Mouse (Mus musculus) MEL (cell line): ENCODE results near the gene Rit1. TPM values are rescaled to one million over a fixed set of nuclear protein-coding genes. Genes with fewer than 3 reads are reported as not detected.

Source experiments
- DNase-seq: peaks from one replicate; pipeline ENCODE4 v3.0.0; 2011; ENCODE audit warnings: low read depth, low spot score
- H3K27ac ChIP-seq: 2 replicates; pipeline ENCODE4 v1.5.1; 2012; ENCODE audit warnings: low read depth, mild to moderate bottlenecking, control low read depth, low read length, moderate library complexity; ENCODE audit not compliant: control insufficient read depth
- H3K27me3 ChIP-seq, 2 experiments: fragments of 150-350 bp in 1 of 2; sonication (generic) in 1 of 2; 2 replicates each; pipeline ENCODE4 v1.6.1; 2012; ENCODE audit warnings: low read length in 2 of 2, mild to moderate bottlenecking in 2 of 2, improper control_type of control experiment in 1 of 2, moderate library complexity in 1 of 2; ENCODE audit not compliant: insufficient read depth in 2 of 2, control insufficient read depth in 1 of 2
- H3K36me3 ChIP-seq, 2 experiments: 2 replicates each; pipeline ENCODE4 v1.6.1; 2012 to 2014; ENCODE audit warnings: low read length in 2 of 2, improper control_type of control experiment in 1 of 2, inconsistent platforms in 1 of 2, mild to moderate bottlenecking in 1 of 2; ENCODE audit not compliant: insufficient read depth in 2 of 2, control insufficient read depth in 1 of 2
- H3K4me1 ChIP-seq, 2 experiments: fragments of 150-350 bp in 1 of 2; sonication (generic) in 1 of 2; 2 replicates each; pipeline ENCODE4 v1.6.1; 2012; ENCODE audit warnings: low read length in 2 of 2, improper control_type of control experiment in 1 of 2, mild to moderate bottlenecking in 1 of 2; ENCODE audit not compliant: insufficient read depth in 2 of 2, control insufficient read depth in 1 of 2
- H3K4me3 ChIP-seq, 2 experiments: fragments of 150-350 bp in 1 of 2; sonication (generic) in 1 of 2; 2 replicates each; pipeline ENCODE4 v1.5.1; 2012; ENCODE audit warnings: low read depth in 2 of 2, low read length in 2 of 2, mild to moderate bottlenecking in 2 of 2, moderate library complexity in 2 of 2, control low read depth in 1 of 2, improper control_type of control experiment in 1 of 2; ENCODE audit not compliant: control insufficient read depth in 1 of 2, insufficient read depth in 1 of 2
- H3K79me2 ChIP-seq: 2 replicates; pipeline ENCODE4 v1.6.1; 2012; ENCODE audit warnings: mild to moderate bottlenecking, low read length, moderate library complexity; ENCODE audit not compliant: control insufficient read depth, poor library complexity, insufficient read depth
- H3K9ac ChIP-seq: 2 replicates; pipeline ENCODE4 v1.6.1; 2012; ENCODE audit warnings: low read depth, mild to moderate bottlenecking, control low read depth, low read length, moderate library complexity; ENCODE audit not compliant: control insufficient read depth, poor library complexity, severe bottlenecking
- H3K9me3 ChIP-seq: fragments of 150-350 bp; sonication (generic); replicated peaks from 2 replicates; pipeline ENCODE4 v1.6.1; 2012; ENCODE audit warnings: mild to moderate bottlenecking, low read length, improper control_type of control experiment, moderate library complexity; ENCODE audit not compliant: insufficient read depth
- CHD1 ChIP-seq: IDR thresholded peaks from 2 replicates; pipeline ENCODE4 v1.6.1; 2012; ENCODE audit warnings: low read depth, mild to moderate bottlenecking, inconsistent platforms, low read length, improper control_type of control experiment
- CTCF ChIP-seq, 3 experiments: IDR thresholded peaks in 2 of 3; conservative IDR thresholded peaks in 1 of 3; 2 replicates each; pipeline ENCODE4 v1.5.1; 2011 to 2012; ENCODE audit warnings: low read length in 3 of 3, low read depth in 2 of 3, mild to moderate bottlenecking in 2 of 3, improper control_type of control experiment in 1 of 3, inconsistent platforms in 1 of 3, mixed read lengths in 1 of 3, moderate library complexity in 1 of 3; ENCODE audit not compliant: control insufficient read depth in 1 of 3, insufficient read depth in 1 of 3, poor library complexity in 1 of 3, severe bottlenecking in 1 of 3
- E2F4 ChIP-seq: IDR thresholded peaks from 2 replicates; pipeline ENCODE4 v1.6.1; 2011; ENCODE audit warnings: low read depth, low read length, improper control_type of control experiment, borderline replicate concordance
- EP300 ChIP-seq, 2 experiments: IDR thresholded peaks; 2 replicates each; pipeline ENCODE4 v1.6.1; 2011; ENCODE audit warnings: improper control_type of control experiment in 2 of 2, low read length in 2 of 2, low read depth in 1 of 2, mild to moderate bottlenecking in 1 of 2
- ETS1 ChIP-seq: IDR thresholded peaks from 2 replicates; pipeline ENCODE4 v1.6.1; 2012; ENCODE audit warnings: low read depth, mild to moderate bottlenecking, inconsistent platforms, low read length, improper control_type of control experiment, moderate library complexity
- MAFK ChIP-seq: IDR thresholded peaks from 2 replicates; pipeline ENCODE4 v1.6.1; 2011; ENCODE audit warnings: low read depth, mild to moderate bottlenecking, low read length, improper control_type of control experiment, borderline replicate concordance
- MAX ChIP-seq: IDR thresholded peaks from 2 replicates; pipeline ENCODE4 v1.6.1; 2011; ENCODE audit warnings: low read length, improper control_type of control experiment
- MYB ChIP-seq: IDR thresholded peaks from 2 replicates; pipeline ENCODE4 v1.6.1; 2011; ENCODE audit warnings: mild to moderate bottlenecking, low read depth, low read length, improper control_type of control experiment
- MYC ChIP-seq: IDR thresholded peaks from 2 replicates; pipeline ENCODE4 v1.6.1; 2011; ENCODE audit warnings: low read depth, mild to moderate bottlenecking, low read length, improper control_type of control experiment, moderate library complexity
- NELFE ChIP-seq: IDR thresholded peaks from 2 replicates; pipeline ENCODE4 v1.6.1; 2011; ENCODE audit warnings: low read depth, low read length, improper control_type of control experiment
- POLR2AphosphoS2 ChIP-seq: IDR thresholded peaks from 2 replicates; pipeline ENCODE4 v1.6.1; 2011; ENCODE audit warnings: low read length, improper control_type of control experiment
- POLR2AphosphoS5 ChIP-seq: IDR thresholded peaks from 2 replicates; pipeline ENCODE4 v1.6.1; 2012; ENCODE audit warnings: low read depth, borderline replicate concordance, mild to moderate bottlenecking, inconsistent platforms, low read length, moderate library complexity, mixed read lengths
- SMC3 ChIP-seq: IDR thresholded peaks from 2 replicates; pipeline ENCODE4 v1.6.1; 2011; ENCODE audit warnings: low read depth, low read length, improper control_type of control experiment
- TBP ChIP-seq: IDR thresholded peaks from 2 replicates; pipeline ENCODE4 v1.8.0; 2011; ENCODE audit warnings: low read depth, low read length, improper control_type of control experiment
- TCF12 ChIP-seq: IDR thresholded peaks from 2 replicates; pipeline ENCODE4 v1.6.1; 2014; ENCODE audit warnings: low read depth, mild to moderate bottlenecking, inconsistent platforms, low read length, improper control_type of control experiment, moderate library complexity
- UBTF ChIP-seq: IDR thresholded peaks from 2 replicates; pipeline ENCODE4 v1.6.1; 2012; ENCODE audit warnings: low read depth, mild to moderate bottlenecking, inconsistent platforms, low read length, improper control_type of control experiment, moderate library complexity, borderline replicate concordance; ENCODE audit not compliant: insufficient read depth
- ZC3H11A ChIP-seq: IDR thresholded peaks from 2 replicates; pipeline ENCODE4 v1.6.1; 2012; ENCODE audit warnings: low read depth, mild to moderate bottlenecking, inconsistent platforms, low read length, improper control_type of control experiment
- ZKSCAN1 ChIP-seq: IDR thresholded peaks from 2 replicates; pipeline ENCODE4 v1.6.1; 2012; ENCODE audit warnings: low read depth, mild to moderate bottlenecking, inconsistent platforms, low read length, improper control_type of control experiment, moderate library complexity
- ZNF384 ChIP-seq: IDR thresholded peaks from 2 replicates; pipeline ENCODE4 v1.6.1; 2012; ENCODE audit warnings: low read depth, mild to moderate bottlenecking, inconsistent platforms, low read length, improper control_type of control experiment
- polyA plus RNA-seq, 2 experiments: library from polyadenylated mRNA; stranded (reverse) in 1 of 2; unstranded in 1 of 2; fragments of >175 nt in 1 of 2; fragments of >200 nt in 1 of 2; gene quantifications; 2 replicates each; pipeline versions ENCODE4 v1.2.1 to v1.2.4; 2012; ENCODE audit warnings: low replicate concordance in 2 of 2, low read depth in 1 of 2; ENCODE audit not compliant: insufficient read length in 2 of 2, insufficient read depth in 1 of 2, missing spikeins in 1 of 2
- total RNA-seq: library from RNA; depleted of rRNA; stranded (reverse); fragments of 300-350 nt; gene quantifications from 2 replicates; pipeline ENCODE4 v1.2.3, GENCODE M21; 2012

Rit1 gene
- total and polyA plus RNA-seq, 3 experiments: 28.7 to 34.1 TPM; not detected in 1

GRCm38 (mm10) chr3:88683814-88684213, 32.8 kb upstream of the Rit1 start:
- Histone ChIP-seq H3K27me3 (no peaks in the 10 kb centered on the region), H3K36me3 (peaks cover 18 to 28% of the 10 kb centered on the region in 2 experiments), H3K9ac (peak overlapping the region; percentile 0; the same call in 1 of the 2 replicates), H3K9me3 (no peaks in the 10 kb centered on the region), H3K4me1 (peaks cover 8 to 13% of the 10 kb centered on the region in 2 experiments), H3K27ac (no peak overlapping the region), H3K79me2 (peaks cover 29% of the 10 kb centered on the region), H3K4me3 (no peak overlapping the region)
- DNase-seq: peak; percentile 51
- TF ChIP-seq UBTF: no peak
- peak; percentile 4; the same call in 1 of the 2 replicates for TF ChIP-seq TBP

GRCm38 (mm10) chr3:88684236-88684979, 32.2 kb upstream of the Rit1 start:
- H3K27ac ChIP-seq: peak overlapping the region; percentile 97
- no peaks in the 10 kb centered on the region for H3K27me3 ChIP-seq
- H3K36me3 ChIP-seq: peaks cover 24 to 28% of the 10 kb centered on the region in 2 experiments
- peaks cover 32% of the 10 kb centered on the region for H3K79me2 ChIP-seq
- TF ChIP-seq MAFK (no peak; the same call in 1 of the 2 replicates), SMC3 (peak; percentile 28; the same call in 1 of the 2 replicates), ZC3H11A (no peak), POLR2AphosphoS5 (no peak), UBTF (no peak), ZNF384 (peak; percentile 50; the same call in 1 of the 2 replicates), CHD1 (no peak), POLR2AphosphoS2 (no peak), MAX (peak; percentile 38; the same call in 1 of the 2 replicates), EP300 (IDR thresholded peaks at IDR 0.05; ENCODE audit: low read depth in 1 of 2, low read length in 2 of 2) (no peak; a peak in 1 of 4 replicates), E2F4 (0 out of 2 replicates have a peak, but pooled peaks have one; percentile 35), MYB (no peak), ZKSCAN1 (no peak), MYC (peak; percentile 82; the same call in 1 of the 2 replicates), CTCF (IDR thresholded peaks at IDR 0.05 in 2 of 3, conservative IDR thresholded peaks at IDR 0.05 in 1 of 3; ENCODE audit: control insufficient read depth in 1 of 3, insufficient read depth in 1 of 3, low read depth in 2 of 3, low read length in 3 of 3, poor library complexity in 1 of 3, severe bottlenecking in 1 of 3) (peak in 2 of 3 experiments; percentile 32 to 33; a peak in 3 of 6 replicates), ETS1 (no peak), NELFE (no peak), TCF12 (no peak), TBP (peak; percentile 96)
- H3K4me3 ChIP-seq: peak overlapping the region; percentile 60 to 78
- peak overlapping the region; percentile 88 for H3K9ac ChIP-seq
- H3K9me3 ChIP-seq: no peaks in the 10 kb centered on the region
- DNase-seq: peak; percentile 75
- H3K4me1 ChIP-seq: peaks cover 8 to 13% of the 10 kb centered on the region in 2 experiments
